Mouse (Mus musculus) cerebellum, adult 8-10 months (tissue): Measurements from ENCODE around the gene Fzd4.

Source experiments
- DNase-seq: peaks from one replicate; pipeline ENCODE4 v3.0.0; 2022

The Fzd4 gene

DNA sequence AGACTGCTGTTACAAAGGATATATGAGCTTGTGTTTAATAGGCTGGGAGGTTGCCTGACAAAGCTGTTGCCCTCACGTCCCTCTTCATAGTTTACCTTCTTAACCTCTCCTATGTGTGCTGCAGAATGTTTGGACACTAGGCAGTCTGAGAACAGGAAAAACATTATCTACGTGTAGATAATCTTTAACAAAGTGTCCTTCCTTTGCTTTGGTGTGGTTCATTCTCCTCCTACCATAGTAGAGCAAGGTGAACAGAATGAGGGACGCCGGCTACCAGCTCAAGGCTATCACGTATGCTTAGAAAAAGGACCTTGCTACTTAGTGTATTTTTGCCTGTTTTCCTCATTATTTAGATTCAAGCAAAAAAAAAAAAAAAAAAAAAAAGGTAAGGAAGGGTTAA lies 24.6 kb downstream of the Fzd4 start:
- DNase-seq: no peak

DNA sequence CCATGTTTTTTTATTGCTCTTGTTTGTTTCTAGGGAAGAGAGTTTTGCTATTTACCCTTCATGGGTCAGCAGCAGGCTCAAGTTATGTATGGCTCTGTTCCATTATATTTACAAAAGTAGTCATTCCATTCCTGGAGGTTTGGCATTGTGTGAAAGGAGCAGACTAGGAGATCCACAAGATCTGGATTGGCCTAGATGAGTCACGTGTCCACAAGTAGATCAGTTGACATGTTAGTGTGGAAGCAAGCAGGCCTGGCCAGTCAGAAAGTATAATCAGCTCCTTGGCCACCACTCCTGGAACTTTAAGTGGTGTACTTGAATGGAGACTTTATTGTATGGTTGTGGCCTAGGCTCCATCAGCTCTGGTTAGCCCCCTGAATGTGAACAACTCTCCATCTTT lies 25.2 kb downstream of the Fzd4 start:
- DNase-seq: no peak

DNA sequence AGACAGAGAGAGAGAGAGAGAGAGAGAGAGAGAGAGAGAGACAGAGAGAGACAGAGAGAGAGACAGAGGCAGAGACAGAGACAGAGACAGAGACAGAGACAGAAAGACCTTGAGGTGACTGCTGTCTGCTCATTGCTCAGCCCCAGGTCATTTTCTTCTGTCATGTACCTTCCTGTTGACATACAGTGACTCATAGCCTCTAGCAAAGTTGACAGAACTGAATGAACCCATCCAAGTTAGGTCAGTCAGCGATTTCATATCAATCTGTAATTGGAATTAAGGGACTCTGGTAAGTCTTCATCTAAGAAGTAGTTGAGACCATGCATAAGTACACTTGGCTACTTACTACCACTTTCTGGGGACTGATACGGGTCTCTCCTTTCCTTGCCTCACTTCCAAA lies 27.0 kb downstream of the Fzd4 start:
- DNase-seq: no peak

DNA sequence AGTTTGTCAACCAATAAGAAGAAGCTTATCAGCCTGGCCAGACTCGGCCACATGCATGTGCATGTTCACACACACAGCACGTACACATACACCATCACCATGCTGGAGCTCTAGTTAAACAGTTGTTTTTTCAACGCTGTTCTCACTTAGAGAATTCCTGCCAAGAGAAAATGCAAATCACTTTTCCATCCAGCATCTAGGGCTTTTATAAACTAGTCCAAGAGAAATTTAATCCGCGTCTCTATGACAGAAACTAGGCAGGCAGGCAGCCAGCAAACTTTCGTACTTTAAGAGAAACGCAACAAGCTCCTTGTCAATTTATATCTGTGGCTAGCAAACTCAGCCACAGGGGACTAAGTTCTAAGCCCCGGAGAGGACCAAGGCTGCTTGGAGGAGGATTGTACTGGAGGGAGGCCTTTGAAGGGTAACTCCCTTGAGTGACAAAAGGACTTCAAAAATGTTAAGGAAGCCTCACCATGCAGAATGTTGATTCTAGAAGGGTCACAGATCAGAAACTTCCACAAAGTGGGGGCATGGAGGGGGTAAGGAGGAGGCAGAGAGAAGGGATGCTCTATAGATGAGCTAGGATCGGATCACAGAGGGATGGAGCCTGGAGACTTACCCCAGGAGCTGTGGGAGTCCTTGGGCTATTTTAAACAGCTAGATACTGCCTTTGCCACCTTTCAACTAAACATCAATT lies 29.2 kb downstream of the Fzd4 start:
- DNase-seq: no peak

DNA sequence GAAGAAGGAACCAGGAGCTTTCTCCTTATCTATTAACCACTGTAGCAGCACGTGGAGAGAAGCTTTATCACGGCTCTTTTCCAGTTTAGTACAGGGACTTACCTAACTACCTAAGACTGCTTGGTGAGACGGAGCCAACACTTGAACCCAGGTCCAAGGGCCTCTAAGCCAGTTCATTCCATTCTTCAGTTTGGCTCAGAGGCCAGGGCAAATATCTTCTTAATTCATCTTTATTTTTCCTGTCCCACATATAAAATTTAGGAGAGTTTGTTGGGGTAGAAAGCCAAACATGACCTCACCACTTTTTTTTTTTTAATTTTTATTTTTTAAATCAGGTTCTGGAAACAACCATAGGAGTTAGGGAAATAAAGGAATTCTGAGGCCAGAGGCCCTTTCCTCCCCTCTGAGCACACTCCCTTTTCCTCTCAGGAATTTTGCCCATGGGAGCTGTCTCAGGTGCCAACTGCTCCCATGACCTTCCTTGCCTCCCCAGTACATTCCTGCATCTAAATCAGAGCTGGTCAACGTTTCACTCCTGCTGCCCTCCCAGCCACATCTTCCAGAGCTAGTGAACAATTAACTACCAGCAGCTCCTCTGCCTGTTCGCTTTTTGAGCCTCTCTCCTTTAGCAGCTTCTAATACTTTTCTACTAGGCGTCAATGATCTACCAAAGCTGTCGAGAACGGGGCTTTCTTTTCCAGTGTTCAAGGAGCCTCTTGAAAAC lies 29.9 kb downstream of the Fzd4 start:
- no peak for DNase-seq

DNA sequence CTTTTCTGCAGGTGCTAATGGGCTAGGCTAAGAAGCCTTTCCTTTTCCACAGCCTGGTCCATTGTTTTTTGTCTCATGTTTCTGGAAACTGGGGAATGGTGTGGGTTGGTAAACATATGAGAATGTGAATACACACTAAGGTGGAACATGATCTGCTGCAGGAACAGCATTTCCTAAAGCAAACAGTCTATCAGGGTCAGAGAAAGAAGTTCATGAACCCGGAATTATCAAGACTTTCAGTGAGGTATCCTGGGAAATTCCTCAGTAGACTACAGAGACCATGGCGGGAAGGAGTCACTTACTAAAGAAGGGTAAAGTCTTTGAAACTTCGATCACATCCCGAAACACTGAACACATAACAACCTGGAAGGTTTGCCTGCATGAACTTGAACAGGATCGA lies 32.2 kb downstream of the Fzd4 start:
- no peak for DNase-seq

DNA sequence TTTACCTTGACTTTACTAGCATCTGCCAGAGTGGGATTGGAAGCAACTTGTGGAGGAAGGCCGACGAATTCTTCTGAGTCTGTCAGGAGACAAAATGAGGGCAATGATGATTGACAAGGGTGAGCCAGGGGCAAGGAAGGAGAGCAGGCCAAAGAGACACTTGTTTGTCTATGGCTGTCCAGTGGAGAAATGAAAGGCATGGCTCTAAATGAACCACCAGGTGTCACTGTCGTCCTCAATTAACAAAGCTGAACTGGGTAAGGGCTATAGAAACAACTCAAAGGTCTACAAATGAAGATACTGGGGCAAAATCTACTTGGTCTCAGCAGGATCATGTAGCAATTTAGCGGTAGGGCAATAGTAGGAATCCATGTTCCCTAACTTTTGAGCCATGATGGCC lies 33.4 kb downstream of the Fzd4 start:
- peak; percentile 7 for DNase-seq

DNA sequence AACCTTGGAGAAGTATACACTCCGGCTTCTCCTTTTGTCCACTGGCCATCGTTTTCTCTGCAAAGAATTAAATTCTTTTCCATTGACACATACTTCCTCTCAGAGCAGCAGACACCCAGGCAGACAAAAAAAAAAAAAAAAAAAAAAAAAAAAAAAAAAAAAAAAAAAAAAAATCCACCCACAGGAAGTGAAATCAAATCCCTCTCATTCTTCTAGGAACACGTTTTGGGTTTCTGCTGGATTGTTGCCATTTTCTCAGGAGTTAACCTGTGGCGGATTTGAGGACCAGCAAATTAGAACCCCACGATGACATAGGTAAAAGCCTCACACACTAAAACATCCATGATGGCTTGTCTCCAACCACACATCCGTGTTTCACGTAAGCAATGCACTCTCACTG lies 37.1 kb downstream of the Fzd4 start:
- DNase-seq: no peak

DNA sequence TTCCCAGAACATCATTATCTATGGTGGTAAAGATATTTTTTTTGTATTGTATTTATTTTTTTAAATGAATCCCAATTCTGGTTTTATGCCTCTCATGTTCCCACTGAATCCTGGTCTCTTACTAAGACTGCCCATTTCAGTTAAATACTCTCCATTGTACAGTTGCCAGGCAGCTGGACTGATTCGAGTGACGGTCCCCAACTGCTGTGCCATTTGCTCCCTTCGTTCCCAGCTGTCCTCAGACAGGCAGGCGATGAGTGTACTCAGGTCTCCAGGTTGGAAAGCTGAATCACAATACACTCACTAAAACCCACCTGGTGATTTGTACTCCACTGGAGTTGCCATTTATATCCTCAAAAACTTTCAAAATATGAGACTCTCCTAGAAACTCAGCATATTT lies 38.1 kb downstream of the Fzd4 start:
- no peak for DNase-seq

DNA sequence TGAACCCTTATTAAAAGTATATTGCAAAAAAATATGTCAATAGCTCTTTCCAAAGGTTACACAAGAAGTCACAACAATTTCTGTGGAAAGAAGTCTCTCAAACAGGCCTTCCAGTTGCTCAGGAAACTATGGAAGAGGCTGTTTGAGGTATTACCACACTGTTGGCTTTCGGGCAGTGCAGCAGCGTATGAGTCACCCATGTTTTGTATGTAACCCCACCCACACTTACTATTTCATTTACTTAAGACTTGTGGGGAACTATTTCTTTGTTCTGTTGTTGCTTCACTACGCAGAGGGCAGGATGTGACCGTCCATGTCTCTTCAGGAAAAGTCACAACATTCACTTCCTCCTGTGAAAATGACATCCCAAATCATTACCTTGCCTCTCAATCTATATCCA lies 41.0 kb downstream of the Fzd4 start:
- no peak for DNase-seq

DNA sequence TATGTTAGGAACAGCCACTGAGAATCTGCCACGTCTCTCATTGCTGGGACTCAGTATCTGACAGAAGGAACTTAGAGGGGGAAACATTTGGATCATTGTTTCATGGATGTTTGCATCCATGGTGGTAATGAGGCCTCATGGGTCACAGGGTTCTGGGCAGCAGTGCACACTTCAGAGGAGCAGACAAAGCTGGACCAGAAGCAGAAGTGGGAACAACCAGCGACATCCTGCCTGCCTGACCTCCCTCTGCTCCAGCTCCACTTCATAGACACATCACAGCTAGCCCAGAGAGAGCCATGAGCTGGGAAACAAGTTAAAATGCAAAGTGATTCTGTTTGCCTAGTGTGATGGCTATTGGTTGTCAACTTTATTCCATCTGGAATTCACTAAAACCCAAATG lies 46.2 kb downstream of the Fzd4 start:
- no peak for DNase-seq

DNA sequence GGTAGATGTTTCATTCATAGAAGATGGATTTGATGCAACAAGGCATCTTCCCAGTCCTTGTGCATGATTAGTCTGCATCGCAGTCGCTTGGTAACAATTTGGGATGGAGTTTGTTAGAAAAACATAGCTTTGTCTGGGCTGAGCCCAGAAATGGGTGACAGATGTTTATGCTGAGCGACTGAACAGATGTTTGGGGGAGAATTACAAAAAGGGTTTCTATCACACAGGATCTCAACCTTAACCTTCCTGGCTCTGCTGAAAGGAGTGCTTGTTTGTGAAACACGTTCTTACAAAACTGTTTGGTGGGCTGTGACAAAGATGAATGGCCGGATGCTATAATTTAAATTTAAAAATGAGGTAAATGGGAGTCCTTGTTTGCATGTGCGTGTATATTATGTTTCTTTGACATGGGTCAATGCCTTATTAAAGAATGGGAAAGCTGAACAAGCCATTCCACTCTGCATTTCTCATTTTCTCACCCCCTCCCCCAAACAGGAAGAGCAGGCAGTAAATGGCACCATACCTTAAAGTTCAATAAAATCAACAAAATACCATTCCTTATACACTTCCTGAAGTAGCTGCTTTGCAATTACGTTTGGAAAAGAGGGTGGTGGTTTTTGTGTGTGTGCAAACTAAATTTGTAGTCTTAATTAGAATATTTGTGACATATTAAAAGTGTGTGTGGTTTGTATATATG lies 52.4 kb downstream of the Fzd4 start:
- no peak for DNase-seq

DNA sequence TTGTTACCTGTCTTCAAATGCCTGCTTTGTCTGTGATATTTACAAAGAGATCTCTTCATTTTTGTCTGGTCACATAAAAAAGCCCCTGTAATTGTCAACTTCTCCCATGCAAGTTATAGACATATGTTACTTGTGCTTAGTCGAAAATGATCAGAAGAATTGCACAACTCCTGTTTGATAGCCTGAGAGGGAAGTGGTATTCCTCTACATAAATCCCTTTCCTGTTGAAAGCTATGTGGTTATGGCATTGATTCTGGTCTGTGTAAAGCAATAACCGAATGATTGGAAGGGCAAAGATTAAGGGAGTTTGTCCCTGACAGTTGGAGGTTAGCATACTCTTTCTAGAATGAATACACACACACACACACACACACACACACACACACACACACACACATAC lies 55.5 kb downstream of the Fzd4 start:
- no peak for DNase-seq

DNA sequence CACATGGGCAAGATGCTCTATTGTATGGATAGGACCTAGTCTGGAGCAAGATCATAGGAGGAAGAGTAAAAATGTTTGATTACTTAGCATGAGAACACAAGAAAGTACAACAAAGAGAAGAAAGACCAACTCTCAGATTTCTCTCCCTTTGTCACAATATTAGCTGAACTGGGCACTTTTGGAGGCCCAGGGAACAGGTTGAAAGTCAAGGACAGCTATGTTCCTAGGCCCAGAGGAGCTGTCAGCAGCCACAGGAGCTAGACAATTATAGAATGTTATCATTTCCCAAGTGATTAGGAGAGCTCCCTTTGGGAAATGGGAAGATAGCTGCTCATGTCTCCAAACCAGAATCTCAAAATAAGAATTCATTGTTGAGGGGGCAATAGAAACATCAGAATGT lies 56.8 kb downstream of the Fzd4 start:
- DNase-seq: no peak

DNA sequence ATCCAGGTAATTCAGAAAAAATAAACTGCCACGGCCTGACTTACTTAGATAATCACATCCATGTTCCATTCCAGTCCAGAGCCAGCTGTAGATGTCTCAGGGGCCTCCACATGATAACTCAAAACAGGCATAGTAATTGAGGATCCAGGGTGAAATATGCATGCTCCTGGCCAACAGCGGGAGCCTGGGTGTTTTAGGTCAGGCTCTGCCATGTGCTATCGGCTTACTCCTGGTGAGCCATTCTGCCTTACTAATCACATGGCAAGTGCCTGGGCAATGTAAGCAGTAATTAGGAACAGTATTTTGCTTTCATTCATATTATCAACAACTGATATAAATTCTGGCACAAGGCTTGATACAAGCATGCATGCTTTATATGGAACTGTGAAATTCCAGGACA lies 57.2 kb downstream of the Fzd4 start:
- DNase-seq: no peak
